In the genomic region with DNA sequence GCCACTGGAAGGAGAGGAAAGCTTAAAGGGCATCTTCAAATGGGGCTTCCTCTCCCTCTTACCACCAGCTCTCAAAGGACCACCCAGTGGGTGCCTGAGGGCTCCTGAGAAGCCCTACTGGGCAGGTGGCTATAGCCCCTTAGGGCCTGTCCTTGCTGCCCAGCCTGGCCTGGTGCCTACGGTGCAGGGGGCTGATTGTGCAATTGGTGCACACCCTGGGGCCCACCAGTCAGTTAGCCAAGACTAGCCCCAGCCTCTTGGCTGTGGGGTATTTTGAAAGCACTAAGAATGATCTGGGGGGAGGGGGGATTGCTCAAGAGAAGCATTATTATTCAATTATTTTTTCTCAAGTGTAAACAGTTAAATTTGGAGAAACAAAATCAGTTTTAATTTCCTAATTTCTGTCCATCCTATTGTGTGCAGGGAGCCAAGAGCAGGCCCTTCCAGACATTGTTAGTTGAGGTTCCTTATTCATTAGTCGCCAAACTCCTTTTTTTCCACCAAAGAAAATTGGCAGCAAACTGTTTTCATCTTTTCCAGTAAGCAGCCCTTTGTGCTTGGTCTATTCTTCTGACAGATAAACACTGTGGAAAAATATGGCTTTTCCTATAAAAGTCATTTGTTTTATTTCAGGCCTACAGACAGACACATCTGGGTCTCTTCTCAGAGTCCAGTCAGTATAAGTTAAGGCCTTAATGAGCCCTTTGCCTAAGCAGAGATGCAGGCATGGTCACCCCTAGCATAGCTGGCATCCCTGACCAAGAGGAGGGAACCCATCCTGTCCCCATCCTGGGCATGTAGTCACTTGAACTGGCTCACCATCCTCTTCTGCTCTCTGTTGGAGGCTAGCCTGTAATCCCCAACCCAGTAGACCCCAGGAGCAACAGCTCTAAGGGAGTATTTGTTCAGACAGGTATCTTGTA, we compare ENCODE assay signal across 12 mouse cellular contexts. TPM values are rescaled to one million over a fixed set of nuclear protein-coding genes. Genes with fewer than 3 reads are reported as not detected.
DNase-seq lines count a peak whose midpoint lies in the region; ATAC-seq and TF ChIP-seq lines count a peak whose summit lies in the region.
"Had no signal": no experiment of that assay in that cellular context is flagged by ENCODE, and none has a peak within 500 bp of the region (broad histone marks: within the 10 kb centered on the region; RNA-seq: fewer than 3 reads in every experiment).

No protein-coding gene starts in this region.

- H3K4me1 ChIP-seq in kidney, adult 2 months (ENCODE audit: control insufficient read depth, insufficient read depth, low read length) = no peaks in the 10 kb centered on the region
- H3K4me1 ChIP-seq in brown adipose tissue, adult 24 weeks (ENCODE audit: control insufficient read depth, insufficient read depth, insufficient read length, low read length) = peaks cover 48% of the 10 kb centered on the region
- H3K4me1 ChIP-seq in lung, embryonic 16.5 days (replicated peaks; ENCODE audit: control insufficient read depth, insufficient read depth, low read length) = peaks cover 15% of the 10 kb centered on the region

- peak; percentile 69 for ATAC-seq in lung, embryonic 16.5 days (ENCODE audit: low read depth)

- H3K27me3 ChIP-seq in kidney, adult 2 months (replicated peaks; ENCODE audit: control insufficient read depth, insufficient read depth, low read length) = no peaks in the 10 kb centered on the region
- H3K27me3 ChIP-seq in lung, embryonic 16.5 days (ENCODE audit: control insufficient read depth, insufficient read depth, low read depth, low read length) = no peaks in the 10 kb centered on the region
- H3K27me3 ChIP-seq: limb, embryonic 13.5 days; midbrain, embryonic 12.5 days had no signal

- H3K27ac ChIP-seq in kidney, adult 2 months (ENCODE audit: insufficient read depth, low read depth, low read length) = peak overlapping the region; percentile 22; the same call in 1 of the 2 replicates
- peak overlapping the region; percentile 85 for H3K27ac ChIP-seq in brown adipose tissue, adult 24 weeks (replicated peaks; ENCODE audit: low read depth, low read length)
- peak overlapping the region; percentile 51 for H3K27ac ChIP-seq in lung, embryonic 16.5 days (ENCODE audit: low read length)
- H3K27ac ChIP-seq: limb, embryonic 13.5 days; midbrain, embryonic 12.5 days had no signal

- H3K9me3 ChIP-seq in lung, embryonic 16.5 days (ENCODE audit: control insufficient read depth, low read length) = no peaks in the 10 kb centered on the region
- H3K9me3 ChIP-seq: limb, embryonic 13.5 days; midbrain, embryonic 12.5 days had no signal

- no peak for DNase-seq in kidney, adult 2 months
- DNase-seq in kidney, postnatal 36 days = no peak
- peak; percentile 74 for DNase-seq in NIH3T3 (ENCODE audit: low read depth)
- DNase-seq in embryo, embryonic 10 days (ENCODE audit: low spot score) = no peak
- DNase-seq in gastrocnemius, postnatal 4 days (ENCODE audit: low spot score in 2 of 2) = no peak
- no peak for DNase-seq in spleen, adult 18-20 months
- DNase-seq: cerebellum, adult 9-10 months; gastrocnemius, postnatal 14 days had no signal

- no peak for TF ChIP-seq POLR2A in kidney, adult 2 months (IDR thresholded peaks at IDR 0.05; ENCODE audit: low read depth, low read length)

- no peak overlapping the region for H3K4me2 ChIP-seq in lung, embryonic 16.5 days (ENCODE audit: low read depth, low read length)
- H3K4me2 ChIP-seq: limb, embryonic 13.5 days; midbrain, embryonic 12.5 days had no signal

- no peak for TF ChIP-seq CTCF in kidney, adult 2 months (conservative IDR thresholded peaks at IDR 0.05; ENCODE audit: insufficient read depth, insufficient read length, low read depth, low read length)

- H3K9ac ChIP-seq in lung, embryonic 16.5 days (ENCODE audit: low read length) = no peak overlapping the region
- H3K9ac ChIP-seq: limb, embryonic 13.5 days; midbrain, embryonic 12.5 days had no signal

- 60% methylated on average over 2 of the region's 2 CpGs for WGBS in kidney, adult 2 months
- 57% methylated on average over 2 of the region's 2 CpGs for WGBS in lung, embryonic 16.5 days

- no peak overlapping the region for H3K4me3 ChIP-seq in kidney, adult 2 months (ENCODE audit: insufficient read depth, low read depth, low read length)
- H3K4me3 ChIP-seq in brown adipose tissue, adult 24 weeks (ENCODE audit: insufficient read depth, low read depth, low read length) = no peak overlapping the region
- no peak overlapping the region for H3K4me3 ChIP-seq in lung, embryonic 16.5 days (ENCODE audit: low read length)
- H3K4me3 ChIP-seq: limb, embryonic 13.5 days; midbrain, embryonic 12.5 days had no signal

- no peaks in the 10 kb centered on the region; the same call in none of the 2 replicates for H3K36me3 ChIP-seq in kidney, adult 2 months (ENCODE audit: control insufficient read depth, insufficient read depth, low read length)
- H3K36me3 ChIP-seq in lung, embryonic 16.5 days (ENCODE audit: control insufficient read depth, insufficient read depth, low read length) = peaks cover 21% of the 10 kb centered on the region

RNA-seq across cellular contexts. Expression of gene Cebpg, which starts 14.8 kb away (rescaled TPM):
- 8.3 and 10.0 TPM in 2 replicates for polyA plus RNA-seq in kidney, adult 2 months (2012; rRNA removed)
- polyA plus RNA-seq in brown adipose tissue, adult 24 weeks (2012; ENCODE audit: insufficient read depth, insufficient read length, missing spikeins) = 45.5 and 53.7 TPM in 2 replicates
- 37.5 and 38.7 TPM in 2 replicates for polyA plus RNA-seq in lung, embryonic 16.5 days (2015; fragmentation: Nextera tagmentation; extraction: Ambion mirVana)
- 10 to 100 TPM; 23.0 to 24.8 TPM for total RNA-seq in gastrocnemius, postnatal 4 days (2021)

Comparison
In these comparisons a context has a peak if more than half of its experiments do, and no peak if none do; other contexts are left out.
1. H3K27ac ChIP-seq: peak in every context shown above with its lines; median percentile 85 in brown adipose tissue, adult 24 weeks; 51 in lung, embryonic 16.5 days; 22 in kidney, adult 2 months.